Mouse (Mus musculus): ENCODE measurements around the gene Pou5f1. TPM values are rescaled to one million over a fixed set of nuclear protein-coding genes. Genes with fewer than 3 reads are reported as not detected.

Pou5f1 gene
- polyA plus RNA-seq, 1 experiment from 2014 or later = not detected

- peaks cover 4% of the 10 kb centered on the region for H3K4me1 ChIP-seq (replicated peaks; ENCODE audit: control insufficient read depth, insufficient read depth, low read length)
- DNase-seq (ENCODE audit: low spot score) (peak; percentile 19), ATAC-seq (ENCODE audit: low FRiP score) (peak; percentile 23; the same call in 1 of the 2 replicates)
- H3K9me3 ChIP-seq (ENCODE audit: control insufficient read depth, low read length) = no peaks in the 10 kb centered on the region
- H3K27me3 ChIP-seq (ENCODE audit: control insufficient read depth, insufficient read depth, low read length) = no peaks in the 10 kb centered on the region
- H3K36me3 ChIP-seq (ENCODE audit: control insufficient read depth, insufficient read depth, low read length) = no peaks in the 10 kb centered on the region
- H3K27ac ChIP-seq (ENCODE audit: low read depth, low read length) = peak overlapping the region; percentile 72
- H3K4me2 ChIP-seq (replicated peaks; ENCODE audit: low read depth, low read length) = peak overlapping the region; percentile 17; the same call in 1 of the 2 replicates
- no peak overlapping the region for H3K4me3 ChIP-seq (ENCODE audit: low read depth, low read length)
- 77% methylated on average over 15 of the region's 15 CpGs for WGBS
- H3K9ac ChIP-seq (ENCODE audit: low read depth, low read length) = no peak overlapping the region
Observed at GRCm38 (mm10) chr17:35542761-35543411, 37.1 kb downstream of the Pou5f1 start.

GRCm38 (mm10) chr17:35543412-35543861, 37.6 kb downstream of the Pou5f1 start:
- no peaks in the 10 kb centered on the region for H3K9me3 ChIP-seq (ENCODE audit: control insufficient read depth, low read length)
- peak overlapping the region; percentile 72; the same call in 1 of the 2 replicates for H3K27ac ChIP-seq (ENCODE audit: low read depth, low read length)
- no peaks in the 10 kb centered on the region for H3K36me3 ChIP-seq (ENCODE audit: control insufficient read depth, insufficient read depth, low read length)
- no peak overlapping the region for H3K4me3 ChIP-seq (ENCODE audit: low read depth, low read length)
- peaks cover 4% of the 10 kb centered on the region for H3K4me1 ChIP-seq (replicated peaks; ENCODE audit: control insufficient read depth, insufficient read depth, low read length)
- ATAC-seq (ENCODE audit: low FRiP score) = peak; percentile 75
- DNase-seq (ENCODE audit: low spot score) = peak; percentile 49
- H3K9ac ChIP-seq (ENCODE audit: low read depth, low read length) = no peak overlapping the region
- peak overlapping the region; percentile 17; the same call in 1 of the 2 replicates for H3K4me2 ChIP-seq (replicated peaks; ENCODE audit: low read depth, low read length)
- WGBS = 34% methylated on average over 14 of the region's 14 CpGs
- H3K27me3 ChIP-seq (ENCODE audit: control insufficient read depth, insufficient read depth, low read length) = no peaks in the 10 kb centered on the region

GRCm38 (mm10) chr17:35544001-35544400, 38.2 kb downstream of the Pou5f1 start:
- Histone ChIP-seq H3K9ac (ENCODE audit: low read depth, low read length) (no peak overlapping the region), H3K4me2 (replicated peaks; ENCODE audit: low read depth, low read length) (peak overlapping the region; percentile 17; the same call in 1 of the 2 replicates), H3K4me3 (ENCODE audit: low read depth, low read length) (no peak overlapping the region), H3K9me3 (ENCODE audit: control insufficient read depth, low read length) (no peaks in the 10 kb centered on the region), H3K4me1 (replicated peaks; ENCODE audit: control insufficient read depth, insufficient read depth, low read length) (peaks cover 4% of the 10 kb centered on the region), H3K27me3 (ENCODE audit: control insufficient read depth, insufficient read depth, low read length) (no peaks in the 10 kb centered on the region), H3K27ac (ENCODE audit: low read depth, low read length) (peak overlapping the region; percentile 72; the same call in 1 of the 2 replicates), H3K36me3 (ENCODE audit: control insufficient read depth, insufficient read depth, low read length) (no peaks in the 10 kb centered on the region)
- DNase-seq (ENCODE audit: low spot score) (no peak), ATAC-seq (ENCODE audit: low FRiP score) (no peak)
- 86% methylated on average over 6 of the region's 6 CpGs for WGBS

- no peak; the same call in 1 of the 2 replicates for ATAC-seq (ENCODE audit: low FRiP score)
- WGBS = 37% methylated on average over 6 of the region's 6 CpGs
- no peak overlapping the region for H3K27ac ChIP-seq (ENCODE audit: low read depth, low read length)
Observed at GRCm38 (mm10) chr17:35544680-35545079, 38.9 kb downstream of the Pou5f1 start.

GRCm38 (mm10) chr17:35547465-35547864, 41.6 kb downstream of the Pou5f1 start:
- ATAC-seq (ENCODE audit: low FRiP score) = no peak
- Histone ChIP-seq H3K4me1 (replicated peaks; ENCODE audit: control insufficient read depth, insufficient read depth, low read length) (peaks cover 4% of the 10 kb centered on the region), H3K4me3 (ENCODE audit: low read depth, low read length) (no peak overlapping the region), H3K9me3 (ENCODE audit: control insufficient read depth, low read length) (no peaks in the 10 kb centered on the region), H3K27me3 (ENCODE audit: control insufficient read depth, insufficient read depth, low read length) (no peaks in the 10 kb centered on the region), H3K9ac (ENCODE audit: low read depth, low read length) (no peak overlapping the region), H3K36me3 (ENCODE audit: control insufficient read depth, insufficient read depth, low read length) (no peaks in the 10 kb centered on the region), H3K4me2 (replicated peaks; ENCODE audit: low read depth, low read length) (no peak overlapping the region), H3K27ac (ENCODE audit: low read depth, low read length) (no peak overlapping the region)
- WGBS = 40% methylated on average over 2 of the region's 2 CpGs
- DNase-seq (ENCODE audit: low spot score) = no peak

More at GRCm38 (mm10) chr17:35544680-35545079, 38.9 kb downstream of the Pou5f1 start:
- Histone ChIP-seq H3K4me1 (replicated peaks; ENCODE audit: control insufficient read depth, insufficient read depth, low read length) (peaks cover 4% of the 10 kb centered on the region), H3K4me3 (ENCODE audit: low read depth, low read length) (no peak overlapping the region), H3K9me3 (ENCODE audit: control insufficient read depth, low read length) (no peaks in the 10 kb centered on the region), H3K9ac (ENCODE audit: low read depth, low read length) (no peak overlapping the region), H3K4me2 (replicated peaks; ENCODE audit: low read depth, low read length) (no peak overlapping the region), H3K27me3 (ENCODE audit: control insufficient read depth, insufficient read depth, low read length) (no peaks in the 10 kb centered on the region), H3K36me3 (ENCODE audit: control insufficient read depth, insufficient read depth, low read length) (no peaks in the 10 kb centered on the region)
- DNase-seq (ENCODE audit: low spot score) = peak; percentile 81

GRCm38 (mm10) chr17:35548636-35549035, 42.8 kb downstream of the Pou5f1 start:
- Histone ChIP-seq H3K9me3 (ENCODE audit: control insufficient read depth, low read length) (no peaks in the 10 kb centered on the region), H3K27me3 (ENCODE audit: control insufficient read depth, insufficient read depth, low read length) (no peaks in the 10 kb centered on the region), H3K9ac (ENCODE audit: low read depth, low read length) (no peak overlapping the region), H3K4me2 (replicated peaks; ENCODE audit: low read depth, low read length) (no peak overlapping the region), H3K4me1 (replicated peaks; ENCODE audit: control insufficient read depth, insufficient read depth, low read length) (peaks cover 4% of the 10 kb centered on the region), H3K4me3 (ENCODE audit: low read depth, low read length) (no peak overlapping the region), H3K27ac (ENCODE audit: low read depth, low read length) (no peak overlapping the region), H3K36me3 (ENCODE audit: control insufficient read depth, insufficient read depth, low read length) (no peaks in the 10 kb centered on the region)
- DNase-seq (ENCODE audit: low spot score) (no peak), ATAC-seq (ENCODE audit: low FRiP score) (no peak)
- WGBS = 16% methylated on average over 5 of the region's 5 CpGs

GRCm38 (mm10) chr17:35549437-35550142, 43.8 kb downstream of the Pou5f1 start:
- H3K27ac ChIP-seq (ENCODE audit: low read depth, low read length) = no peak overlapping the region
- no peak overlapping the region for H3K4me2 ChIP-seq (replicated peaks; ENCODE audit: low read depth, low read length)
- no peaks in the 10 kb centered on the region for H3K27me3 ChIP-seq (ENCODE audit: control insufficient read depth, insufficient read depth, low read length)
- ATAC-seq (ENCODE audit: low FRiP score) = no peak
- H3K9me3 ChIP-seq (ENCODE audit: control insufficient read depth, low read length) = no peaks in the 10 kb centered on the region
- no peak for DNase-seq (ENCODE audit: low spot score)
- H3K4me3 ChIP-seq (ENCODE audit: low read depth, low read length) = no peak overlapping the region
- WGBS = 54% methylated on average over 14 of the region's 15 CpGs
- peaks cover 4% of the 10 kb centered on the region for H3K4me1 ChIP-seq (replicated peaks; ENCODE audit: control insufficient read depth, insufficient read depth, low read length)
- H3K9ac ChIP-seq (ENCODE audit: low read depth, low read length) = no peak overlapping the region
- H3K36me3 ChIP-seq (ENCODE audit: control insufficient read depth, insufficient read depth, low read length) = no peaks in the 10 kb centered on the region

GRCm38 (mm10) chr17:35550143-35550494, 44.3 kb downstream of the Pou5f1 start:
- Histone ChIP-seq H3K9me3 (ENCODE audit: control insufficient read depth, low read length) (no peaks in the 10 kb centered on the region), H3K4me3 (ENCODE audit: low read depth, low read length) (no peak overlapping the region), H3K9ac (ENCODE audit: low read depth, low read length) (no peak overlapping the region), H3K27ac (ENCODE audit: low read depth, low read length) (no peak overlapping the region), H3K36me3 (ENCODE audit: control insufficient read depth, insufficient read depth, low read length) (no peaks in the 10 kb centered on the region), H3K4me2 (replicated peaks; ENCODE audit: low read depth, low read length) (no peak overlapping the region), H3K4me1 (replicated peaks; ENCODE audit: control insufficient read depth, insufficient read depth, low read length) (peaks cover 4% of the 10 kb centered on the region), H3K27me3 (ENCODE audit: control insufficient read depth, insufficient read depth, low read length) (no peaks in the 10 kb centered on the region)
- no peak for ATAC-seq (ENCODE audit: low FRiP score)
- WGBS = 96% methylated on average over 4 of the region's 4 CpGs
- no peak for DNase-seq (ENCODE audit: low spot score)

Measured in hindbrain, embryonic 11.5 days (tissue).